Mouse (Mus musculus) heart, adult 8-10 months (tissue): ENCODE measurements at regions not wholly inside any gene's neighbourhood (a gene's known extent, or its start where the extent isn't known, plus 50 kb on each side); places are given as distances from the start of the nearest gene placed in this dataset.
A peak's percentile ranks its signal among the peaks of the same experiment; 100 is the strongest.

ENCODE experiments used
- DNase-seq: peaks from one replicate; pipeline ENCODE4 v3.0.0; 2022; ENCODE audit warnings: low spot score

- DNase-seq, result no peak
These were observed 95.6 kb upstream of the Chd2 start for GRCm38 (mm10) chr7:73637101-73637809.

GRCm38 (mm10) chr7:73635422-73635821 lies 93.8 kb upstream of the Chd2 start:
- DNase-seq, result no peak

DNA sequence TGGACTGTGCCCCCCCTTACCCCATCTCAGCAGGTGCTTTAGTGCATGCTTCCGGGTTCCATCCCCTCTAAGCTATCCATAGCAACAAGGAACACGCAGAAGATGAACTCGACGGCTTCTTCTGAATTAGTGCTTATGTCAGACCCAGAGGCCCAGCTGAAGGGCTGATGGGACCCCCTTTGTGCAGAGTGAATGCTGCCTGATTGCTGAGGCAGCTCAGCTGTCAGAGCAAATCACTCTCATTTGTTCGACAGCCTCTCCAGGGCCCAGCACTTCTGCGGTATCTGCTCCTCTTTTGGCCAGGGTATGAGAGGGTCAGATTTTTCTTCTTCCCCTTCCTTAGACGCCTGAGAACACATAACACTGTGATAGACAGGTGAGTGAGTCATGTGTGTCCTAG lies 89.2 kb upstream of the Chd2 start:
- no peak for DNase-seq

- DNase-seq, result no peak
These were observed 87.6 kb upstream of the Chd2 start for GRCm38 (mm10) chr7:73629182-73629581.

GRCm38 (mm10) chr7:73628071-73628470 lies 86.4 kb upstream of the Chd2 start:
- DNase-seq, result peak; percentile 86

DNA sequence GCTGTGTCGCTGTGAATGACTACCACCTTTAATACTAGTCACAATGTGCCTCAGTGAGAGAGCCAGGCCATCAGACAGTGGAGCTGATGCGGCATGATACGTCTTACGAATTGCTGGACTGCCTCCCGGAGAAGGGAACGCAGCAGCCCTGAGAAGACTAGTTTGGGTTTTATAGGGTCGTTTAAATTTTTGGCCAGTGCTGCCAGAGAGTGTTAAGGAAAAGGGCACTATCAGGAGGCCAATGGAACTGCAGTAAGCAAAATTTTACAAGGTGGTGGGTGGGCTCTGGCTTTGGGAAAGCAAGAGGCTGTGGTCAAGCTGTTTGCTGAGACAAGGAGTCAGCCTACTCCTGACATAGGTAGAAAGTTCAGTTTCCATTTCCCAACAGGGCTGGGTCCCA lies 84.7 kb upstream of the Chd2 start:
- no peak for DNase-seq

DNA sequence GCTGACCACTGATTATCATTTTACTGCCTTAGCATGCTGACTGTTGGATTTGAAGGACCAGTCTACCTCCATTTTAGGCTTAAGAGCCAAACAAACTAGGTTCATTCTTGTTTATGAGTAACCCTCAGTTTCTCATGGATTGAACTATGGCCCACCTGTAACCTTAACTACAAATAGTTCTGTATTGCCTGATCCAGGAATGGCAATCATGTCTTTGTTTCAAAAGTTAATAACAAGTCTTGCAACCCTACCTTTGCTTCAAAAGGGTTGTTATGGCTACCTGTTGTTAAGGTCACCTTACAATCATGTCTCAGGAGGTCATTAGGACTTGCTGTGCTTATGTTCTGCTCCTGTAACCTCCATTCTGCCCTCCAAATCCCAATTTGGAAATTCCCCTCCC lies 84.0 kb upstream of the Chd2 start:
- DNase-seq, result no peak

DNA sequence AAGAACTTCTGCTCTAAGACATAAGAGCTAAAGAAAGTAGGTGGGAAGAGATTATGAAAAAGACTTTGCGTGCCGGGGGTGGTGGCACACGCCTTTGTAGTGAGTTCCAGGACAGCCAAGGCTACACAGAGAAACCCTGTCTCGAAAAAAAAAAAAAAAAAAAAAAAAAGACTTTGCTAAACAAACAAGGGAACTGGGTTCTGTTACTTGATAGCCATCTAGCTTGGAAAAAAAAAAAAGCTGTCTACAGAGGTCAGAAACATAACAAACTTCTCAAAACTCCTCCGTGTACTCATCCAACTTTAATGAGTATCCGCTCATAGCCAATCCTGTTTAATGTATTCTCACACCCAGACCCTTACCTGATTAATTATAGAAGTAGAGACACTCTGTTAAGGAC lies 83.4 kb upstream of the Chd2 start:
- DNase-seq, result no peak

DNA sequence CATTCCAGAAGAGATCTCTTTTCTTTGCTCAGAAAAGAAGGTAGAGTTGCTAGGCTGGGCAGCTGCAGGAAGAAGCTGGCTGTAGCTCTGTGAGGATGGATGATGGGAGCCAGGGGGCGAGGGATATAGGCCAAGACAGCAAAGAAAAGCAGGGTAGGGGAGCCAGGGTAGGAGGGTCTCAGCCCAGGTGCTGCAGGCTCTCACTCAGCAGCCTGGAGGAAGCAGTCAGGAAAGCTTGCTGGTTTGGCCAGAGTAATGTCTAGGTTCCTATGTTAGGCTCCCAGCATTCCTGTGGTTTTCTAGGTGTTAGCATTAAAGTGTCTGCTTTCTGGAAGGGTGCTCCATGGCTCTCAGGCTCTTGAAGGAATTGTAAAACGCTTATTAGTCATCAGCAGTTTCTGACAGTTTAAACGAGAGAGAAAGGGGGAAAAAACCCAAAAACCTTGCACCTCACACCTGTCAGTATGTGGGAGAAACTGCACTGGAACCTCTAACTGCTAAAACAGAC lies 82.5 kb upstream of the Chd2 start:
- no peak for DNase-seq

DNA sequence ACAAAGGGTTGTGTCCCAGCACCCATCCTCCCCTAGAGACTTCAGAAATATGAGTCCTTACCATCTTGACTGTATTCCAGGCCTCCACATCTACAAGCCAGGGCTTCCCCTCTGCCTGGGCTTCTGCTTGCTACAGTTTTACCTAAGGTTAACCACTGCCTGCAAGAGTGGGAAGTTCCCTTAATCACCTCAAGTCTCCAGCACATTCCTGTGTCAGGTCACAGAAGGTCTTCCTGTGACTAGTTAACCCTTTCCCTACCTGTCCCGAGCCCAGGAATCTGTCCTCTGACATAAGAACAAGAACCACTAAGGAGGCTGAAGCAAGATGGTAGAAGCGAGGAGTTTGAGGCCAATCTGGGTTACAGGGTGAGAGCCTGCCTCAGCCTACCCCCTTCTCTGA lies 80.8 kb upstream of the Chd2 start:
- DNase-seq, result no peak

GRCm38 (mm10) chr7:73620341-73620740 lies 78.7 kb upstream of the Chd2 start:
- no peak for DNase-seq

GRCm38 (mm10) chr7:73618758-73619416 lies 77.3 kb upstream of the Chd2 start:
- peak; percentile 52 for DNase-seq

DNA sequence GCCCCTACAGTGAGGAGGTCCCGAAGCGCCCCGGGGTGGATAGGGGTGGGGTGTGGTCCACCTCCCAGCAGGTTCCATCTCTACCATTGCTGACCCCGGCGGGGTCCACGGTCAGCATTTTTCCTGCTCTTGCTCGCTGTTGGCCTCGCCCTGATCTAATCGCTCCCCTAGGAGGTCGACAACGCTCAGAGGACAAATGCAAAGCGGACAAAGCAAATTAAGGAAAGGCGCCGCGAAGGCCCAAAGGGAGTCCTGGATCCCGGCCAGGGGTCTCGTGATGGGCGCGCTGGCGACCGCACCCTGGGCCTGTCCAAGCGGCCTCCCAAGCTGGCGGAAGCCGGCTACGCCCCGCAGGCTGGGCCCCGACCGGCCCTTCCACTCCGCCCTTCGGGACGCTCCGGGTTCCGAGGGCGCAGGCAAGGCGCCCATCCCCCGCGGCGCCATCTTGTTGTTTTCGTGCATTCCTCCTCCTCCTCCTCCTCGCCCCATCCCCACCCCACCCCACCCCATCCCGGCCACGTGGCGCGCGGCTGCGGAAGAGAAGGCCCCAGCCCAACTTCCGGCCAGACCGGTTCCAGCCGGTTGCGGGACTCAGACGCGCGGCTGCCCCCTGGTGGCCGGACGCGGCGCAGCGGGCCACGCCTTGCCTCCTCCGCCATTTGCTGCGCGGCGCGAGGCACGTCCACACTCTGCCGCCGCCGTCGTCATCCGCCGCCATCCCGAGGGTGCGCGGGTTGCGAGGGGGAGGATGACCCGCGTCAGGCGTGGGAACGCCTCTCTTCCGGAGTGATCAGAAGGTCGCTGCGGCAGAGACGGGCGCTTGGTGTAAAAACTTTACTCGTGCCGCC lies 76.5 kb upstream of the Chd2 start:
- peak; percentile 98 for DNase-seq

DNA sequence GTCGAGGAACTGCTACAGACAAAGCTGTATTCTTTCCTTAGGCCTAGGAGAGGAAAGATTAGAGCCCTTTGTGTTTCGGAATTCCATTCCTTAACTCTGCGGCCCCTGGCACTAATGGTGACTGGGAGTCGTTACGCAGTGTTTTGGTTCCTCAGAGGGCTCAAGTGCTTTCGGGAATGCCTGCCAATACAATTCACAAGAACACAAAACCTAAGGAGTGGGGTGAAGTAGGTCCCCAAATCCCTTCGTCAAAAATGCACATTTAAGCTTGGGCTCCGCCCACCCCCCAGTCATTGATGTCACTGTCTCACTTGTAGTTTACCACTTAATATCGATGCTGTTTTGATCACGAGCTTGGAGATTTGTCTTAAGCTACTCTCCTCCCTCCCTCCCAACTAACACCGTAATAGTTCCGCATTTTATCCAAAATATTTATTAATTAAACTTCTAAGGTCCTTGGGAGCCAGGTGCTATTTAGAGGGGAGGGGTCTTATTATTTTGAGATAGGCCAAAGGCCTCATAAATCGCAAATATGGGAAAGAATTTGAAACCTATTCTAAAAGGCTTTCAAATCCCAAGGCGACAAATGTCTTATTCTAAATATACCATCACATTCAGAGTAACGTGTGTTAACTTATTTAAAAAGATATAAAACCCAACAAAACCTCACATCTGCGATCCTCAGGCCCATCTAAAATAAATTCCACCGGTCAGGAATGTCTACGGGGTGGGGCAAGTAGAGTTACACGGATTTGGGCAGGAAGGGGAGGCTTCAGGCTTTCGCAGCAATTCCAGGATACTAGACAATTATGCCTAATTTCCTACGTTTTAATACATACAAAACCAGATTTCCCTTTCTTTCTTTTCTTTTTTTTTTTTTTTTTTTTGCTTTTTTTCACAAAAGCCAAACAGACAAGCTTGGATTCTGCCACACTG lies 75.6 kb upstream of the Chd2 start:
- peak; percentile 70 for DNase-seq

- no peak for DNase-seq
These were observed 74.4 kb upstream of the Chd2 start for GRCm38 (mm10) chr7:73616015-73616414.

DNA sequence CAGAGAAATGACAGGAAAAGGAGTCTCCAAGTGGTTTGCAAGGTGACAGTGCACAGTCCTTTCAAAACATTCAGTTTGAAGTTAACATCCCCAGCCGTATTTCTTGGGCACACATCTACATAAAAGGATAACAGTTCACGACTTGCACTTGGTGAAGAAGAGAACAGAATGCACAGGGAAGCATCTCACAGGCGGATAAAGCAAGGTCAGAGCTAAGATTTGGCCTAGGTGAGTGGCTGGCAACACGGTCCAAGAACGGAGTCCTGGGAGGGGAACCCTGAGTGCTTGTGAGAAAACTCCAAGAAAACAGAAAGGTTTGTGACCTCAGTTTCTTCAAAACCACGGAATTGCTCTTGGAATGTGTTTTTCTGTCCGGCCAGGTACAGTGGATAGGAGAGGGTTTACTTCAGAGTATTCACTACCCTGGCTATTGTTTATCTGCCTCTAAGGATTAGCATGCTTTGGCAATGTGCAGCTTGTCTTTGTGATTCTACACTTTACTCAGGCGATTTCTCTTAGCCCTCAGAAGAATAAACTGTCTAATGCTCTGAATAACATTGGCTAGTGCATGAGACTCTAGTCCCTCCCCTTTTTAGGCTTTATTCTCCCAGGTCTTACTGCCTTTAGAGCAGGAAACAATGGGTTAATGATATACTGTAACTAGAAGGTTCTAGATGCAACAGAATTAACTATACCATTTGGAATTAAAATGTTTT lies 73.4 kb upstream of the Chd2 start:
- DNase-seq, result no peak

DNA sequence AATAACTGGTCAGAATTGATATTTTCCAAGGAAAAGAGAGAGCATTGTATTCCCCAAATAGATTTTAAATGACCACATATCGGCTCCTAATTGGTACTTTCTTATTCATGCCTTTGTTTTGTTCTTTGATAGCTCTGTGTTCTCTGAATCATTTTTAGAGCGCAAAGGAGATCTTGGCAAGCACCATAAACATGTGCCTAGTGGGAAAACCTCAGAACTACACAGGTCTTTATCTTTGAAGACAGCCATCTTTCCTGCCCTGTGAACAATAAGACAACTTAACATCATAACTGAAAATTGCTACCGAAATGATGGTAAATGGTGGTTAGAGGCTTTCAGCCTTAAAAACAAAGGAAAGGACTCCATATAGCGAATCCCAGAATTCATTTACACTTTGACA lies 72.7 kb upstream of the Chd2 start:
- DNase-seq, result no peak

GRCm38 (mm10) chr7:73612752-73613092 lies 71.1 kb upstream of the Chd2 start:
- DNase-seq, result no peak

- DNase-seq, result no peak
These were observed 70.5 kb upstream of the Chd2 start for GRCm38 (mm10) chr7:73611866-73612751.

GRCm38 (mm10) chr7:73608804-73609275 lies 67.2 kb upstream of the Chd2 start:
- peak; percentile 65 for DNase-seq
